Mouse (Mus musculus): ENCODE data around the gene Tasp1.

DNA sequence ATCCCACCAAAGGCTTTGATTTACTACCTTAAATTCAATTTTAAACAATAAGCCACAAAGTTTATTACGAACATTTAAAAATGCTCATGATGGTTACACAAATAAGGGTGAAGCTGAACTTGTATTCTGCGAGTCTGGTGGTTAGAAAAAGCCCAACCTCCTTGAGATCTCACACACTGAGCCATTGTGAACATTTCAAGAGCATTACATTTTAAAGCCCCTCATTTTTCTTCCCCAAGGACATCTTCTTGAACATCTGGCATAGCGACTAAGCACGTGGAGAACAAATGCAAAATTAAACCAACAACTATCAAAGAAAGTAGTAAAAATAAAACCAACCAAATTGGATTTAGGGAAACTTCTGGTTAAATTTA is 182.4 kb downstream of the Tasp1 start:
- TF ChIP-seq CTCF (IDR thresholded peaks at IDR 0.05; ENCODE audit: control insufficient read depth, insufficient read depth, insufficient replicate concordance, low read depth, low read length) (no peak), POLR2A (IDR thresholded peaks at IDR 0.05; ENCODE audit: control insufficient read depth, low read depth, low read length) (no peak)

Data from testis, adult 2 months (tissue).